Mouse (Mus musculus): ENCODE measurements around the gene Csrp2.
A peak's percentile ranks its signal among the peaks of the same experiment; 100 is the strongest.

The Csrp2 gene

DNA sequence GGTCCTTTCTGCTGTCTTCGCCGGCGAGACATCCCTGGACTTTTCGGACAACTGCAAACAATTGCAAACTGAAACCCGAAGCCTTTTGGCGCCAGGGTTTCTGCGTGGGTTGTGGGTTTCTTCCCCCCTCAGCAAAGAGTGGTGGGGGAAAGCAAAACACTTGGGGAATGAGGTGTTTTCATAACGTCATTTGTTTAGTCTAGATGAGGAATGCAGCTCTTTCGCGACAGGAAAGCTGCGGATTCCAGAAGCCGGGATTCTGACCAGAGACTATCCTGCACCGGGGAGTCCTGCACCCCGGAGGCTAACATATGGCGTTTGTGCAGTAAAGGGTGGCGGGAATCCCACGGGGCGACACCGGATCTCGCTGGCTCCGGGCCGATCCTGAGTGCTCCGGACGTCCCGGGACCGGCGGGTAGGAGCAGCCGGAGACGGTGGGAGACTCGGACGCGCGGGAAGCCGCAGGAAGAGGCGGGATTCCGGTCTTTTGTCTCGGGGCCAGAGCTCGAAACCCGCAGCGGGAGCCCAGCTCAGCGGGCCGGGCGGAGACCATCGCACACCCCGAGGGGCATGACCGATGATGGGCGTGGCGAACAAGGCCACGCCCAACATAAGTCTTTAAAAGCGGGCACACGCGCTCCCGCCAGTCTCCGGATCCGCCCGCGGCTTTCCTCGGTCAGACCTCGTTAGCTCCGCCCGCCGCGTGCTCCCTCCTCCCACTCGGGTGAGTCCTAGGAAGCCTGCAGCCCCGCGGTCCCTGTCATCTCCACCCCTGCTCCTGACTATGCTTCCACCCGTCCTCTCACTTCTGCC lies at the start of gene Csrp2:
TSS of gene Csrp2 (plus strand) at position 259 of the 813 bp plus-strand sequence.
- TF ChIP-seq GATA4 (IDR thresholded peaks at IDR 0.05; ENCODE audit: insufficient replicate concordance, low read length), result peak; percentile 31; the same call in 1 of the 2 replicates

DNA sequence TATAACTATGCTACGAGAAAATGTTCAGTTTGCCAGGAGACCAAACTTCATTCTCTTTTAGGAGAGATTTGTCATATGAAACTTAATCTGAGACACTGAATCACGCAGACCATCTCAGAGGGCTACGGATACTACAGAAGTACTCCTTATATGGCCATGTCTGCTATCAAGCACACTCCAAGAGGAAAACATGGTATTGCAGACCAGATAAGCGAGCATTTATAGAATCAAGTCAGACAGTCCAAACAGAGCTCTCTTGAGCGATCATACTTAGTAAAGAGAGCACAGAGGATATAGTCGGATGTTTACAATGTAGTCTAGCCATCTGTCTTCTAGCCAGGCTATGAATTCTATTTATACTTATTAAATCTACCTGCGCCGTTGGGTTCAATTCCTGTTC lies 44.7 kb upstream of the Csrp2 start:
- no peak for TF ChIP-seq GATA4 (IDR thresholded peaks at IDR 0.05; ENCODE audit: insufficient replicate concordance, low read length)

DNA sequence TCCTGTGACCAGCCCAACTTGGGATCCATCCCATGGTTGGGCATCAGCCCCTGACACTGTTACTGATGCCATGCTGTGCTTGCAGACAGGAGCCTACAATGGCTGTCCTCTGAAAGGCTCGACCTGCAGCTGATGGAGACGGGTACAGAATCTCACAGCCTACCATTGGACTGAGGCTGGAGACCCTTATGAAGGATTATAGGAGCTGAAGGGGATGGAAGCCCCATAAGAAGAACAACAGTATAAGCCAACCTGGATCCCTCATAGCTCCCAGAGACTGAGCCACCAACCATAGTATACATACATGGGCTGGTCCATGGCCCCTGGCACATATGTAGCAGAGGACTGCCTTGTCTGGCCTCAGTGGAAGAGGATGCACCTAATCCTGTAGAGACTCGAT lies 42.6 kb upstream of the Csrp2 start:
- no peak for TF ChIP-seq GATA4 (IDR thresholded peaks at IDR 0.05; ENCODE audit: insufficient replicate concordance, low read length)

DNA sequence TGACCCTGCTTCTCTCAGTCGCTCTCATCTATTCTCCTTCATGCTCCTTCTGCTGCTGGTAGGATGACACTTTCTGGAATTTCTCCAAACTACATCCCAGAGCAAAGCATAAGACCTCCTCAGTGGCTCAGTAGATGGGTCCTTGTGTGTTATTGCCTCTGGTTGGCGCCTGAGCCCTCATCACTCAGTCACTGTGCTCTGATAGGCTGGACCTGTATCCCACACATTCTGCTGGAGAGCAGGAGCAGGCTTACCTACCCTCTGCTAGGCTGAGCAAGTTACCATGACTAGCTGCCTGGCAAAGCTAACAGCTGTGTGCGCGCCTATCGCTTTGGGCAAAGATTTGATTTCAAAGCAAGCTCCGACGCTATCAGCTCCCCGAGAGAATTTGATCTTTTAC lies 41.7 kb upstream of the Csrp2 start:
- no peak for TF ChIP-seq GATA4 (IDR thresholded peaks at IDR 0.05; ENCODE audit: insufficient replicate concordance, low read length)

DNA sequence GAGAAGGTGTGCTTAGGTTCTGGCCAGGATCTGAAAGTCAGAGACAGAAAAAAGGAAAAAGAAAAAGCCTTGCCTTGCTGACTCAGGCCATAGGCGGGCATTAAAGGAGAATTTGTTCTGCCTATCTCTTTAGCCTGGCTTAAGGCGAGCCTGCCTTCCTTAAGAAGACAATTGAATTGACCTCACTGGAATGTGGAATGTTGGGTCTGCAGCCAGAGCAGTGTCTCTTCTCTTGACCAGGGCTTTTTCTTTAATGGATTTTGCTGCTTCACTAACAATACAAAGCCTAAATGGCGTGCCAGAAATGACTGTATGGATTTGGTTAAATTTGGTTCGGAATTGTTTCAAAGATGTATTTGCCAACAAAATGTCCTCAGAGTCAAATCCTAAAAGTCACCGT lies 40.9 kb upstream of the Csrp2 start:
- TF ChIP-seq GATA4 (IDR thresholded peaks at IDR 0.05; ENCODE audit: insufficient replicate concordance, low read length), result 0 out of 2 replicates have a peak, but pooled peaks have one; percentile 13

DNA sequence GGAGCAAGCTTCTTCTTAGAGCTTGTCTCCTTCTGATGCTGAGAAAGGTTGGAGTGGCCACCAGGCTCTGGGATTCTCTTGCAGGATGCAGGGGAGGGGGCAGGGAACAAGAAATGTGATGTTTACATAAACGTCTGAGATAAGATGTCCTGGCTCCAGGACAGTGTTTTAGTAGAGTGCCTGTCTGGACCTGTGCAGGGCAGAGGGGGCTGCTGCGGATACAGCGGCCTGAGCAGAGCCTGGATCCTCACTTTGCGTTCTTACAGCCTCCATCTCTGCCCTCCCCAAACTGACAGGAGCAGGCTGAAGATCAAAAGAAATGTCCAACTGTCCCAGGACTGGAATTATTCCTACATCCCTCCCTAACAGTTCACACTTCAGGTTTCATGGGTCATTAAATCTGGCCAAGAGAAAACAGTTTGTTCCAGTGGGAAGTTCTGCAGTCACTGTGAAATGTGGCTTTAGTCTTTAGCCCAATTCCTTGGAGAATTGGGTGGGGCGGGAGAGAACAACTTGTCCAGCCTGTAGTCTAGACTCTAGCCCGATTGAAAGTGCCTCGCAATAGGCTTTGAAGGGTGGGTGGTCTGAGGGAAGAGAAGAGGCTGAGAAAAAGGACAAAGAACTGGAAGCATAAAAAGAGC lies 40.0 kb upstream of the Csrp2 start:
- TF ChIP-seq GATA4 (IDR thresholded peaks at IDR 0.05; ENCODE audit: insufficient replicate concordance, low read length), result no peak; the same call in 1 of the 2 replicates

DNA sequence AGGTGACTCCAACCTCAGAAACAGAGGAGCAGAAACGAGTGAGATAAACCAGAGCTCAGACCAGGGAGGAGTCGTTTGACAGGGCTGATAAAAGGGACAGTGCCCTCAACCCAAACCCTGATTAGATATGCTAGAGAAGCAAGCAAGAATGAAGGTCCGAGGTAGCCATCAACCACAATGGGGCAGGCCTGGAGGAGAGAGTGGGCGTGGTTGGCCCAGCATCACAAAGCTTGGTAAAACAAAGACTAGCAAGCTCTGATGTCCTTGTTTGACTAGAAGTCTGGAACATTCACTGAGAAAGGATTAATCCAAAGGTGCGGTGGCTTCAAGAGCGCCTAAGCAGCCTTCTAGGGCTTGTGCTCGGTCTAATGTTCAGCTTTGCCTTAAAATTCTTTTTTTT lies 38.2 kb upstream of the Csrp2 start:
- no peak for TF ChIP-seq GATA4 (IDR thresholded peaks at IDR 0.05; ENCODE audit: insufficient replicate concordance, low read length)

DNA sequence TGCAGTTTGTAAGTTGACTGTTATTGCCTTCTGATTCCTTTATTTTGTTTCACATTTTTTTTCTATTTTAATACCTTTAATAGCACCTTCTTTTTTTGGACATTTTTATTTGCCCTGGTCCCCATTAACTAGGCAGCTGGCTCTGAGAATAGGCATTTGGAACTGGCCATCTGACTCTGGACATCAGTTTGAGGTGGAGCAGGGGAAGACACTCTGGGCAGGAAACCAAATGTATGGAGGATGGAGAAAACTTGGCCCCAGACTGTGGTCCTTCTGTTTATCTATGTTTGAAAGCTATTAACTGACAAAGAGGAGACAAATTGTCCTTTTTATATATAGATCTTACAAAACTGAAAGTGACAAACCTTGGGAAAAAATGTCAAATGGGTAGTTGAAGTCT lies 36.9 kb upstream of the Csrp2 start:
- no peak for TF ChIP-seq GATA4 (IDR thresholded peaks at IDR 0.05; ENCODE audit: insufficient replicate concordance, low read length)

DNA sequence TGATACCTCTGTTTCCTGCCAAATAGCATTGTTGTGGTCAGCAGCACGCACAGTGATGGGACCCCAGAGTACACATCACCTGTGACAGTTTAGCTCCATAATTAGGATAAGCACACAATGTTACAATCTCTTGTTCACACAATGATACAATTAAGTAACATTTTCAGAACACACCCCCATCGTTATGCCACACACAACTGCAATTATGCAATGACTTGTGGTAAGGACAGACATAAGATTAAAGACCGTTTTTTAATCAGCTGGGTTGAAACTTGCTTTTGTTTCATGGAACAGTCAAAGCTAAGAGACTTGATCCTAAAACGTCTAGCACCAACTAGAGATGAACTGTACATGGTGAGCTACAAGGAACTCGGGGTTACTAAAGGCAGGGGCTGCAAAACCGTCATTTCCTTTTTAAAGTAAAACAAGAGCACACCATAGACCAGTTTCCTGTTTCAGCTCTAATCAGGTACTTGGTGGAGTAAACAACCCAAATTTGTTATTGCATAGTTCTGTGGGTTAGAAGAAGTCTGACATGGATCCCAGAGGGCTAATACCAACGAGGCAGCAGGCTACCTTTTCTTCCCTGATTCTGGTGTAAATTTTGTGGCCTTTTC lies 28.8 kb upstream of the Csrp2 start:
- no peak for TF ChIP-seq GATA4 (IDR thresholded peaks at IDR 0.05; ENCODE audit: insufficient replicate concordance, low read length)

DNA sequence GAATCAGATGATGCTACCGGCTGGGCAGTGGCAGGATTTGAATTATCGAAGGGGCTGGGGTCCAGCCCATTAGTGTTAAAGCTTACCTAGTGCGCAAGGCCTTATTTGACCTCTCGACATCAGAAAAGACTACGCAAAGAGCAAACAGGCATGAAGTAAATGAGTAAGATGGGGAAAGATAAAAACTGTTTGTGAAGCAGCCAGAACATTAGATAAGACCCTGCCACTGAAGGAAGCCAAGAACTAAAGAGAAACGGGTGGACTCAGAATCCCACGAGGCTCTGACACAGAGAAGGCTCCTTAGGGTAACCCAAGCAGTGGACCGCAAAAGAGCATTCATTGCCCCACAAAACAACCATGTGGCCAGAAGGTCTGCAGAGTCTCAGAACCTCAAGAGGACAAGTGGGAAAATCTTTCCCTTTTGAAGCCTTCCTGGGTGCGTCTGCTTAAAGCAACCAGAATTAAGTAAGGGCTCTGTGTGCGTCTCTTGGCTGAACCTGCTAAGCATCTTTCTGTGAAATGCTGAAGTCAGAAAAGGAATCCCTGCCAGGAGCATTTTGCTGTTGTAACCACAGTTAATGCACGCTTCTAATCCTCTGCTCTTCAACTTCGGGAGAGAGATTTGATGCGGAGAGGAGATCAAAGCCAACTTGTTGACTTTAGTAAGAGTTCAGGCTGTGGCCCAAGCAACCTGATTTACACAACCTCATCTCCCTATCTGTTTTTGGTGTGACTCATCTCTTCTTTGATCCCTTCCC lies 19.7 kb upstream of the Csrp2 start:
- no peak for TF ChIP-seq GATA4 (IDR thresholded peaks at IDR 0.05; ENCODE audit: insufficient replicate concordance, low read length)

DNA sequence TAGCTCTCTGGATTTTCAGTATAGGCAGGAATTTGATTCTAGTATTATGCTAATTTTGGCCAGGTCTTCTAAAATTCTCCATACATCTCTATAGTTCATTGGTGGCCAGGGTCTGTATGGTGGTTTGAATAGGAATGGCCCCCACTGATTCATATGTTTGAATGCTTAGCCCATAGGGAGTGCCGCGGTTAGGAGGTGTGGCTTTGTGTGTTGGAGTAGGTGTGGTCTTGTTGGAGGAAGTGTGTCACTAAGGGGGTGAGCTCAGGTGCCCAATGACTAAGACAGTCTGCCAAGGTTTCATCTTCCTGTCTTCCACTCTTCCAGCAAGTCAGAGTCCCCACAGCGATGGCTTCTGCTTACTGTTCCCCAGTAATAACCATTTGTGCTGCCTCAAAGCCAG lies 15.7 kb upstream of the Csrp2 start:
- no peak for TF ChIP-seq GATA4 (IDR thresholded peaks at IDR 0.05; ENCODE audit: insufficient replicate concordance, low read length)

DNA sequence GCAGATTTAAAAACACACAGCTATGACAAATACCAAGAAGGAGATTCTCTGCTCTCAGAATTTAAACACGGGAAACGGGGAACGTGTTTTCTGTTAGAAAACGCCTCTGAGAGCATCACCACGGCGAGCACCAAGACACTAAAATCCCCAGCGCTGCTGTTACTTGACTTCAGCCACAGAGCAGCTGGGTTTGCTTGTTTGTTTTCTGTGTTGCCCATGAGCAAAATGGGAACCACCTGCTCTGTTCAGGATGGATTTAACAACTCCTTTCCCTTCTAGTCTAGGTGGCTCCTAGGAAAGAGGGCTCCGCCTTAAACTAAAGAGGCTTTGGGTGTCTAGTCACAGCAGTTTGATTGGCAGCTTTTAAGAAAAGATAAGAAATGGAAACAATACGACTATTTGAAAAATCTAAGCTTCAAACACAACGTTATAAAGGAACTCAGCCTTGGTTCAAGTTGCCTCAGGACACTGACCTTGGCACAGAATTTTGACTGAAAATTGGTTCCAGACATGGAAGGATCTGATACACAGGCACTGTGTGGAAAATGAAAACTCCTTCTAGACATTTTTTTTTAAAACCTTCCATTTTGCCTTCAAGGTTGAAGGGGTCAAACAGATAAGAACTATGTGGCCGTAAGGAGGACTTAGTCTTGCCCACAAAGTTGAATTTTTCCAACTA lies 2.8 kb upstream of the Csrp2 start:
- TF ChIP-seq GATA4 (IDR thresholded peaks at IDR 0.05; ENCODE audit: insufficient replicate concordance, low read length), result no peak

DNA sequence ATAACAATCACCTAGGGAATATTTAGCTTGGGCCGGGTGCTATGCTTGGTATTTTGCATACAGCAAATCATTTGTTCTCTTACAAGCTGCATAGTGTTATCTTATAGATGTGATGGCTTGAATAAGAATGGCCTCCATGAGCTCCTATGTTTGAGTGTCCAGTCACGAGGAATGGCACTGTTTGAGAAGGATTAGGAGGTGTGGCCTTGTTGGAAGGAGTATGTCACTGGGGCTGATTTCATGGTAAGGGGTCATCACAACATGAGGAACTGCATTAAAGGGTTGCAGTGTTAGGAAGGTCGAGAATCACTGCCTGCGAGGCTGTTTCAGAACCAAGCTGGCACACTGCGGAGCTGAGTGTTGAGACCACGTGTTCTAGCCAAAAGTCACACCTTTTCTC lies 2.1 kb upstream of the Csrp2 start:
- TF ChIP-seq GATA4 (IDR thresholded peaks at IDR 0.05; ENCODE audit: insufficient replicate concordance, low read length), result no peak

DNA sequence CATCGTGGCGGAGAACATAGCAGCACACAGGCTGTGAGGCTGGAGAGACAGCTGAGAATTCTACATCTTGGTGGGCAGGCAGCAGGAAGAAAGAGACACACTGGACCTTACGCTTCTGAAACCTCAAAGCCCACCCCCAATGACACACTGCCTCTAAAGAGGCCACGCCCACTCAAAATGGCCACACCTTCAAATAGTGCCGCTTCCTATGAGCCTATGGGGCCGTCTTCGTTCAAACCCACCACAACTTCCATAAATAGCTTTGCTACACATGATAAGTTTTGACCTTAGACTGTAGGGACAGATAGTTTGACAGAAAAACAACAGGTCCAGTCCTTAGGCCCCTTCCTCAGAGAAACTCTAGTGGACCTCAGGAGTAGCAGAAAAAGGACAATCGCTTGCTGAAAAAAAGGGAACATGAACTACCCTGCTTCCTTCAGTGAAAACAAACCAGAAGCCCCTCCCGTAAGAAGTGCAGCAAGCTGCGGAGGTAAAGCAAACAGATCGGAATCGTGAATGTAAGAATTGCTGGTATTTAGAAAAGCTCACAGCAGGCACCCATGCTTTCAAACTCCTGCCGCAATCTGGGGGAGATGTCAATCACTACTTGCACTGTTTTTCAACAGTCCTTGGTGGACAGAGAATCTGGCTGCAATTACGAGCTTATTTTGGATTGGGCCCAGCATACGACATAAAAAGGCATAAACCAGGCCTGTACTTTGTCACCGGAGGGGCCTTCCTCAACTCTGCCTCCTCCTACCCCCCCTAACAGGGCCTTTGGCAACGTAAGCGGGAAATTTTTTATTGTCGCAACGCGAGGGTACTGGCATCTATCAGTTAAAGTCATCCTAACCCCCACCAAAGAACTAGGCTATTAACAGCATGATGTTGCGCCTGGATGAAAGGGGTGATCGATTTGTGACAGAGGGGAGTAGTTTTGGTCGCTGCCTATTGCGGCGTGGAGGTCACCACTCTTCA lies 886 bp upstream of the Csrp2 start:
- TF ChIP-seq GATA4 (IDR thresholded peaks at IDR 0.05; ENCODE audit: insufficient replicate concordance, low read length), result no peak

Data from liver, adult (tissue).